Mouse (Mus musculus) heart, postnatal 0 days (tissue): ENCODE results near the gene Ubl7. TPM values are rescaled to one million over a fixed set of nuclear protein-coding genes. Genes with fewer than 3 reads are reported as not detected.
A peak's percentile ranks its signal among the peaks of the same experiment; 100 is the strongest.

Experiments
- ATAC-seq: fragments of 200-750 bp; cut with Nextera tagmentation; 2 replicates; pipeline ENCODE4 v1.8.0; 2017; ENCODE audit warnings: low read depth, moderate number of reproducible peaks, moderate library complexity; ENCODE audit not compliant: insufficient read depth
- DNase-seq: peaks from one replicate; pipeline ENCODE4 v3.0.0-alpha.2; 2016; ENCODE audit warnings: low spot score
- H3K27ac ChIP-seq: fragments of 300-500 bp; sonication (generic); 2 replicates; pipeline ENCODE4 v1.5.1; 2014; ENCODE audit warnings: low read depth, mild to moderate bottlenecking
- H3K27me3 ChIP-seq: fragments of 300-500 bp; sonication (generic); 2 replicates; pipeline ENCODE4 v1.6.1; 2014; ENCODE audit warnings: low read length, mixed read lengths; ENCODE audit not compliant: control insufficient read depth, insufficient read depth
- H3K36me3 ChIP-seq: fragments of 300-500 bp; sonication (generic); replicated peaks from 2 replicates; pipeline ENCODE4 v1.6.1; 2014; ENCODE audit warnings: low read length, mixed read lengths; ENCODE audit not compliant: control insufficient read depth, insufficient read depth
- H3K4me1 ChIP-seq: fragments of 300-500 bp; sonication (generic); 2 replicates; pipeline ENCODE4 v1.6.1; 2014; ENCODE audit warnings: antibody characterized with exemption; ENCODE audit not compliant: control insufficient read depth, insufficient read depth
- H3K4me2 ChIP-seq: fragments of 300-500 bp; sonication (generic); 2 replicates; pipeline ENCODE4 v1.6.1; 2014; ENCODE audit warnings: low read depth, mild to moderate bottlenecking, low read length, moderate library complexity
- H3K4me3 ChIP-seq: fragments of 300-500 bp; sonication (generic); 2 replicates; pipeline ENCODE4 v1.5.1; 2014; ENCODE audit warnings: low read depth, low read length
- H3K9ac ChIP-seq: fragments of 300-500 bp; sonication (generic); replicated peaks from 2 replicates; pipeline ENCODE4 v1.6.1; 2014; ENCODE audit warnings: low read depth, low read length, mixed read lengths
- H3K9me3 ChIP-seq: fragments of 300-500 bp; sonication (generic); replicated peaks from 2 replicates; pipeline ENCODE4 v1.6.1; 2016; ENCODE audit warnings: low read length; ENCODE audit not compliant: control insufficient read depth
- CTCF ChIP-seq: IDR thresholded peaks from 2 replicates; pipeline ENCODE4 v1.5.1; 2016; ENCODE audit warnings: antibody characterized with exemption, control low read depth, low read depth
- EP300 ChIP-seq: IDR thresholded peaks from 2 replicates; pipeline ENCODE4 v1.6.1; 2016; ENCODE audit warnings: antibody characterized with exemption, low read depth
- WGBS: fragments of 180-500 bp; shearing (Covaris S2); extraction: QIAGEN DNeasy Blood & Tissue Kit; methylation state at CpG from one replicate; pipeline ENCODE4 v1.1.7; 2014; 5-methylcytosine and 5-hydroxymethylcytosine counted together
- polyA plus RNA-seq: library from polyadenylated mRNA; unstranded; fragments of >200 nt; fragmentation: Nextera tagmentation; extraction: Ambion mirVana; gene quantifications from 2 replicates; pipeline ENCODE4 v1.2.1, GENCODE M21; 2015
- total RNA-seq: library from RNA; depleted of rRNA; stranded (reverse); fragments of >200 nt; gene quantifications from 2 replicates; pipeline ENCODE4 v1.2.3, GENCODE M21; 2014; ENCODE audit warnings: low replicate concordance

Ubl7 gene
- total and polyA plus RNA-seq, 2 experiments from 2014 or later = 132 to 139 TPM

DNA sequence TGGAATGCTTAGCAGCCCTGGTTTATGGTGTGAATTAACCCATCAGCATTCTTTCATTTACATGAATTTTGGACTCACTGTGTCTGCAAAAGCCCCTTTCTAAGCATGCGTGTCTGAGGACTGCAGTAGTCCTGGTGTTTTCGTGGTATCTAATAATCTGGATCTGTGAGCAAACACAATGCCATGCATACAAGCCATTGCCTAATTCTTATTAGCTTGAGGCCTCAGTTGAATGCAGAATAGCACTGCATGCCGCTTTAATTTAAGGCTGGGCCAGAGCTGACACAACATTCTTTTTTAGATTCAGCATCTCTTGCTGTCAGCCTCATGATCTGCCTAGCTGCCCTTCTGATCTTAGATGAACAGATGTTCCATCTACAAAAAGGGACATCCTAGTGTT, 9.2 kb upstream of the Ubl7 start:
- DNase-seq = no peak
- Histone ChIP-seq H3K4me1 (peaks cover 6% of the 10 kb centered on the region; the same call in 1 of the 2 replicates), H3K27ac (no peak overlapping the region), H3K36me3 (no peaks in the 10 kb centered on the region), H3K9ac (no peak overlapping the region), H3K4me2 (no peak overlapping the region), H3K9me3 (no peaks in the 10 kb centered on the region), H3K27me3 (no peaks in the 10 kb centered on the region), H3K4me3 (no peak overlapping the region)
- no peak for ATAC-seq
- TF ChIP-seq EP300 = no peak
- TF ChIP-seq CTCF = no peak
- WGBS = 74% methylated on average over 3 of the region's 3 CpGs

DNA sequence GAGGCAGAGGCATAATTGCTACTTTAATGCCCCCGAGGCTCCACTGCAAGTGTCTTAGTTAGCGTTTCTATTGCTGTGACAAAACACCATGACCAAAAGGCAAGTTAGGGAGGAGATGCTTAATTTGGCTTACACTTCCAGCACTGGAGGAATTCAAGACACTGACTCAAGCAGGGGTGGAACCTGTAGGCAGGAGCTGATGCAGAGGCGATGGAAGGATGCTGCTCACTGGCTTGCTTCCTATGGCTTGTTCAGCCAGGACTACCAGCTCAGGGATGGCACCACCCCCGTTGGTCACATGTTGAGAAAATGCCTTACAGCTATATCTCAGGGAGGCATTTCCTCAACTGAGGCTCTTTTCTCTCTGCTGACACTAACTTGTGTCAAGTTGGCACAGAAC, 8.6 kb upstream of the Ubl7 start:
- 87% methylated on average over 4 of the region's 4 CpGs for WGBS
- TF ChIP-seq EP300 (no peak), CTCF (no peak)
- Histone ChIP-seq H3K4me1 (peaks cover 6% of the 10 kb centered on the region; the same call in 1 of the 2 replicates), H3K9ac (no peak overlapping the region), H3K27ac (no peak overlapping the region), H3K4me2 (no peak overlapping the region), H3K36me3 (no peaks in the 10 kb centered on the region), H3K27me3 (no peaks in the 10 kb centered on the region), H3K9me3 (no peaks in the 10 kb centered on the region), H3K4me3 (no peak overlapping the region)
- ATAC-seq (no peak), DNase-seq (no peak)

DNA sequence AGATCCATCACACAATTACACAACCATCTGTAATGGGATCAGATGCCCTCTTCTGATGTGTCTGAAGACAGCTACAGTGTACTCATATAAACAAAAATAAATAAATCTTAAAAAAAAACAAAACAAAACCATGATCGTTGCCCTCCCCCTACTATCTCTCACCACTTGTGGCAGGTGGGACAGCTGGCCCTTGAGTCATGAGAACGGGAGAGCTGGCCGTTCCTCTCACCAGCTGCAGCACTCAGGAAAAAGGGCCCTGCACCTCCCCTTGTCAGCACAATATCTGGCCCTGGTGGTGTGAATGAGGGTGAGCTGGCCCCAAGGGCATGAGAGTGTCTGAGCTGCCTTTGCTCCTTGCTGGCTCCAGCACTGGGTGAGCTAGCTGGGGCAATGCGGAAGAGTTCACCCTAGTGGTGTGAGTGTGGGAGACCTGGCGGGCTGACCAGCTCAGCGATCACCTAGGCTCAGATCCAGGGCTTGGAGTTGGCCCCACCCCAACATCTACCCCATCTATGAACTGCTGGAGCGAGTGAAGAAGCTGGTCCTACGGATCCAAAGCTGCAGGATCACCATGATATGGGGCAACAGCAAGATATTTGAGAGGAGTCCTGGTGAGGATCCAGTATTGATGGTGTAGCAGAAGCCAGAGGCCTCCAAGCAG, 7.1 kb upstream of the Ubl7 start:
- Histone ChIP-seq H3K9me3 (no peaks in the 10 kb centered on the region), H3K4me2 (no peak overlapping the region), H3K9ac (no peak overlapping the region), H3K36me3 (no peaks in the 10 kb centered on the region), H3K4me3 (no peak overlapping the region), H3K4me1 (peaks cover 6% of the 10 kb centered on the region; the same call in 1 of the 2 replicates), H3K27ac (no peak overlapping the region), H3K27me3 (no peaks in the 10 kb centered on the region)
- DNase-seq (no peak), ATAC-seq (peak; percentile 51; the same call in 1 of the 2 replicates)
- TF ChIP-seq CTCF = no peak
- no peak for TF ChIP-seq EP300
- 36% methylated on average over 8 of the region's 8 CpGs for WGBS

DNA sequence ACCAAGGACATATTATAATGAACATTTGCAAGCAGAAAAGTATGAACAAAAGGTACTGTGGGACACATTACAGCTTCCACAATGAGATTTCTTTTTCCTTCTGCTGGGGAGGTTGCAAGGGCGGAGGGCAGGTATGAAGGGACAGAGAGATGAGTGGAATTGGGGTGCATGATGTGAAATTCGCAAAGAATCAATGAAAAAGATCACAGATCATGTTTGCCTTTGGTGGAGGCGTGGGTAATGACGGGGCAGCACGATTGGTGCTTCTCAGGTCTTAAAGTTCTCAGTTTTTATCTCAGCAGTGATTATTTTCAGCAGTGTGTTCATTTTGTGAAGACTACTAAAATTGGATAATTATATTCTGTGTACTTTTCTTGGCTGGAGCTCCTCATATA, 6.5 kb upstream of the Ubl7 start:
- Histone ChIP-seq H3K36me3 (no peaks in the 10 kb centered on the region), H3K4me3 (no peak overlapping the region), H3K4me1 (peaks cover 6% of the 10 kb centered on the region; the same call in 1 of the 2 replicates), H3K9me3 (no peaks in the 10 kb centered on the region), H3K27me3 (no peaks in the 10 kb centered on the region), H3K4me2 (no peak overlapping the region), H3K9ac (no peak overlapping the region), H3K27ac (no peak overlapping the region)
- WGBS = 80% methylated on average over 5 of the region's 5 CpGs
- TF ChIP-seq CTCF = no peak
- no peak for TF ChIP-seq EP300
- no peak for DNase-seq
- ATAC-seq = no peak

DNA sequence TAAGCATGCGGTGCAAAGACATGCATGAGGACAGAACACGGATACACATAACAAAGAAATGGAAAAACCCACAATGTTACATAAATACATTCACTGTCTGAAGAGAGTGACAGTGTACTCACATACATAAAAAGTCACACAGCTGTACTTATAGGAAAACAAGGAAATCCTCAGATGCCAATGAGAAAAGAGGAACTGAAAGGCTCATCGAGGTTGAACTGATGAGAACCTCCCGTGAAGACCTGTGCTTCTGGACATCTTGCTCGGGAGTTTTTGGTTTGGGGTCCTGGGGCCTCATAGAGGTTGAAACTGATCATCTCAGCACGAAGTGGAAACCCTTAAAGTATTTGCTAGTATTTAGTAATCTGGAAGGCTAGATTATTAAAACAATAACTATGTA, 3.6 kb upstream of the Ubl7 start:
- Histone ChIP-seq H3K9ac (no peak overlapping the region), H3K36me3 (no peaks in the 10 kb centered on the region), H3K27ac (no peak overlapping the region), H3K9me3 (no peaks in the 10 kb centered on the region), H3K4me3 (no peak overlapping the region), H3K4me1 (peaks cover 19% of the 10 kb centered on the region), H3K4me2 (no peak overlapping the region), H3K27me3 (no peaks in the 10 kb centered on the region)
- ATAC-seq = no peak
- no peak for DNase-seq
- no peak for TF ChIP-seq EP300
- TF ChIP-seq CTCF = no peak
- 75% methylated on average over 6 of the region's 6 CpGs for WGBS

DNA sequence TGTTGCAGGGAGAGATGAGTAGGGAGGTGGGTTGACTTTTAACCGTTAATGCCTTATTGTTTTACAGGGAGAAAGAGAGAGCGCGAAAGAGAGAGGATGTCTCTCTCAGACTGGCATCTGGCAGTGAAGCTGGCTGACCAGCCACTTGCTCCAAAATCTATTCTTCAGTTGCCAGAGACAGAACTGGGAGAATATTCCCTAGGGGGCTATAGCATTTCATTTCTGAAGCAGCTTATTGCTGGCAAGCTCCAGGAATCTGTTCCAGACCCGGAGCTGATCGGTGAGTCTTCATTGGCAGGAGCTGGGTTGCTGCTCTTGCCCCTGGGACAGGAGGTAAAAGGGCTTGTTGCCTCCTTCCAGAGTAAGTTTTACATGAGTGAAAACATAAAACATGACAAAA, 1.8 kb downstream of the Ubl7 start:
- Histone ChIP-seq H3K4me1 (peaks cover 13% of the 10 kb centered on the region), H3K27ac (no peak overlapping the region), H3K9me3 (no peaks in the 10 kb centered on the region), H3K4me2 (no peak overlapping the region), H3K36me3 (peaks cover 29% of the 10 kb centered on the region), H3K4me3 (no peak overlapping the region), H3K9ac (no peak overlapping the region), H3K27me3 (no peaks in the 10 kb centered on the region)
- ATAC-seq = no peak
- no peak for DNase-seq
- WGBS = 84% methylated on average over 5 of the region's 5 CpGs
- TF ChIP-seq CTCF = no peak
- no peak for TF ChIP-seq EP300
